Mouse (Mus musculus) embryo, embryonic 10.5 days (tissue): ENCODE data around the gene Pbxip1.
A peak's percentile ranks its signal among the peaks of the same experiment; 100 is the strongest.

Experiments
- DNase-seq: peaks from one replicate; pipeline ENCODE4 v3.0.0-alpha.2; 2015; ENCODE audit warnings: low spot score

The Pbxip1 gene

DNA sequence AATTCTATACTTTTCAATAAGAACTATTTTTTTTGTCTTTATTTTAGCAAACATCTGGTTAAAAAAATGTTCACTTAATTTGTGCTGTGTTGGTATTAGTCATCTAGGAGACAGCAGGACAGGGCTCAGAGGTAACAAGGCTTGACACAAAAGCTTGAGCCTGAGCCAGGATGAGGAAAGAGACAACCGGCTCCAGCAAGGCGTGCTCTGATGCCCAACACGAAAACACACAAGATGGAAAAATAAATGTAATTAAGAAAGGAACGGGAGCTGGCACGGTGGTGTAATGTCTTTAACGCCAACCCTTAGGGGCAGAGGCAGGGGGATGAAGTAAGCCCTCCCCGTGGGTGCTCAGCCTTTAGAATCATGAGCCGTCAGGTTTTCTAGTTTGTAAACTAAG is 49.6 kb downstream of the Pbxip1 start:
- no peak for DNase-seq

DNA sequence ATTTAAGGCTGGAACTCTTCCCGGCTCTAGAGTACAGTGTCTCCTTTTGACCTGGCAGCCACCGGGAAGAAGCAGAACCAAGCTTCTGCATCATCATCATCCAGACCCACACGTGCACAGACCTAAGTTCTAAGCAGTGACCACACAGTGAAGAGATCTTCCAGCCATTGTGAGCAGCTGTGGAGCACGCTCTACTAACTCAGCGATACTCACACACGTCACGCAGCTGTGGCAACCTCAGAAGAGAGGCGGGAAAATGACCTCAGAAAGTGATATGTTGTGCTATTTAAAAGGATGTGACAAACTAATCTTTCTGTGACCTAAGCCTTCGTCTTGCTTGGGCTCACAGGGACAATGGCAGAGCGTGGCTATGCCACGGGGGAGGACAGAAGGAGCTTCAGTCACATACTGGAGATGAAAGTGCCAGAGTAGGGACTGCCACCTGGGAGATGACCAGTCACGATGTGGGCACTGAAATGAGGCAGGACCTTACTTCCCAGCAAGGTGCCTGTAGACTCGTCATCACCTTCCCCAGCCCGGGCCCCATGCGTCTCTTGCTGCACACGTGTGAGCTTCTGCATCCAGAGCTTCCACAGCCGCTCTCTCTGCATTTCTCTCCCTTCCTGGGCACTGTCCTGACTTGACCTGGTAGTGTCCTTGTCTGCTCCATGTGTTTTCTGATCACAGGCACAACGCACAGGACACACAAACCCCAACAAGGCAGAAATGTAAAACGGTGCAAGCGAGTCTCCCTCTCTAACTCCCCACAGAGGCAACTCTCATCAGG is 50.6 kb downstream of the Pbxip1 start:
- DNase-seq: no peak

DNA sequence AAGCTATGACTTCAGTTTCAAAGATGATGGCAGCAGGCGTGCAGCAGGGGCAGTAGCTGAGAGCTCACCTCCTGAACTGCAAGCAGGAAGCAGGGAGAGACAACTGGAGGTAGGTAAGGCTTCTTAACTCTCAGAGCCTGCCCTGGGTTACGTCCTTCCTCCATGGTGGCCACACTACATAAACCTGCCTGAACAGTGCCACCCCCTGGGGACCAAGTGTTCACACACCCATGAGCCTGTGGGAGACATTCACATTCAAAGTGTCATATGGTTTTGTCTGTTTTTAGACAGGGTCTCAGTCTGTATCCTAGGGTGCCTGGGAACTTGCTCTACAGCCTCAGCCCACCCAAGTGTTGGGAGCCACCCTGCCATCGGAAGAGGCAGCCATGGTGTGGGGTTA is 54.3 kb downstream of the Pbxip1 start:
- no peak for DNase-seq

- no peak for DNase-seq
Measured at GRCm38 (mm10) chr3:89491559-89491958, 55.1 kb downstream of the Pbxip1 start.

- DNase-seq: peak; percentile 32
Measured at GRCm38 (mm10) chr3:89492701-89493151, 56.2 kb downstream of the Pbxip1 start.

GRCm38 (mm10) chr3:89494630-89495029 is 58.1 kb downstream of the Pbxip1 start:
- no peak for DNase-seq

- DNase-seq: no peak
Measured at GRCm38 (mm10) chr3:89496366-89496765, 59.9 kb downstream of the Pbxip1 start.

DNA sequence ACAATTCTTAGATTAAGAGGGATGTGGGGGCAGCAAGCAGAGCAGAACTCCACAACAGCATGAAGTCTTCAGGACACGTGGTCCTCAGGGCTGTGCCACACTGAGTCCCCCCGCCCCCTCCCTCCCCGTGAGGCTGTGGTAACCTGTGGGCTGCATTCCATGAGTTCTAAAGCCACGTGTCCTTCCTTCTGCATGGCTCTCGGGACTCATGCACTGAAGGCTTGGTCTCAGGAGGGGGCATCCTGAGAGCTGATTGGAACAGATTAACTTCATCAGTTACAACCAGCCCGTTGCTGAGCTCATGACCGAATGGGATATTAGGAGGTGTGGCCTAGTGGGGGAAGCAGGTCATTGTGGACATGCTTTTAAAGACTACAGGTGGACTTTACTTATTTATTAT is 63.2 kb downstream of the Pbxip1 start:
- DNase-seq: no peak
